Mouse (Mus musculus) lung, adult 2 months (tissue): ENCODE results near the gene Ddx5. TPM values are rescaled to one million over a fixed set of nuclear protein-coding genes. Genes with fewer than 3 reads are reported as not detected.

Source experiments
- DNase-seq: peaks from one replicate; pipeline ENCODE4 v3.0.0; 2022
- H3K4me1 ChIP-seq: fragments of 200-500 bp; 2 replicates; pipeline ENCODE4 v1.6.1; 2011; ENCODE audit warnings: low read length; ENCODE audit not compliant: control insufficient read depth, insufficient read depth
- H3K4me3 ChIP-seq: fragments of 200-500 bp; replicated peaks from 2 replicates; pipeline ENCODE3; 2011; ENCODE audit warnings: low read depth, mild to moderate bottlenecking, control low read depth, low read length; ENCODE audit errors: extremely low read depth
- CTCF ChIP-seq: fragments of 200-500 bp; IDR thresholded peaks from 2 replicates; pipeline ENCODE4 v1.5.1; 2011; ENCODE audit warnings: mild to moderate bottlenecking, low read length, control low read depth; ENCODE audit not compliant: insufficient read depth
- POLR2A ChIP-seq: fragments of 200-500 bp; IDR thresholded peaks from 2 replicates; pipeline ENCODE4 v1.6.1; 2011; ENCODE audit warnings: low read depth, mild to moderate bottlenecking, control low read depth, low read length, borderline replicate concordance; ENCODE audit errors: extremely low read depth
- WGBS: fragments of 180-500 bp; shearing (Covaris S2); methylation state at CpG from one replicate; pipeline ENCODE4 v1.1.7; 2018; 5-methylcytosine and 5-hydroxymethylcytosine counted together
- polyA plus RNA-seq: library from polyadenylated mRNA; depleted of rRNA; stranded (reverse); fragments of >200 nt; gene quantifications from 2 replicates; pipeline ENCODE4 v1.2.3, GENCODE M21; 2012; rRNA removed

The Ddx5 gene
- polyA plus RNA-seq, 1 experiment = 539 TPM

- Histone ChIP-seq H3K4me3 (no peak overlapping the region), H3K4me1 (peaks cover 6% of the 10 kb centered on the region)
- no peak for DNase-seq
- 25% methylated on average over 4 of the region's 4 CpGs for WGBS
- TF ChIP-seq POLR2A (no peak), CTCF (no peak)
These were observed 58.3 kb downstream of the Ddx5 start for GRCm38 (mm10) chr11:106730714-106731113.

Other genes starting within 250 kb of the Ddx5 start
- gene Tex2, start 175.8 kb downstream of the Ddx5 start, polyA plus RNA-seq = 12.6 and 15.1 TPM in 2 replicates
- 225 and 283 TPM in 2 replicates for gene Pecam1, start 38.6 kb downstream of the Ddx5 start, polyA plus RNA-seq
- gene Milr1, start 38.0 kb downstream of the Ddx5 start, polyA plus RNA-seq = 1.0 and 3.0 TPM in 2 replicates
- gene Polg2, start 9.6 kb downstream of the Ddx5 start, polyA plus RNA-seq = 4.8 and 6.3 TPM in 2 replicates
- 1.9 and 2.9 TPM in 2 replicates for gene Cep95, start 67 bp upstream of the Ddx5 start, polyA plus RNA-seq
- 19.1 and 24.7 TPM in 2 replicates for gene Smurf2, start 131.5 kb upstream of the Ddx5 start, polyA plus RNA-seq
- gene Kpna2, start 210.4 kb upstream of the Ddx5 start, polyA plus RNA-seq = 3.0 and 13.6 TPM in 2 replicates
- gene 1810010H24Rik, start 236.5 kb upstream of the Ddx5 start, polyA plus RNA-seq = 39.7 and 53.1 TPM in 2 replicates